Mouse (Mus musculus) cerebellum, adult 8-10 months (tissue): ENCODE data around the gene Rps29.
"Not testable (repeated sequence)": the region's sequence is repeated elsewhere in the genome, so short reads cannot be mapped to it uniquely, and the experiment has no call there.

Experiments
- DNase-seq: peaks from one replicate; pipeline ENCODE4 v3.0.0; 2022

Rps29 gene

GRCm38 (mm10) chr12:69177526-69177925 is 18.5 kb upstream of the Rps29 start:
- no peak for DNase-seq

- no peak for DNase-seq
Measured at GRCm38 (mm10) chr12:69175975-69176374, 17.0 kb upstream of the Rps29 start.

- DNase-seq, result no peak
Measured at GRCm38 (mm10) chr12:69171307-69171706, 12.3 kb upstream of the Rps29 start.

DNA sequence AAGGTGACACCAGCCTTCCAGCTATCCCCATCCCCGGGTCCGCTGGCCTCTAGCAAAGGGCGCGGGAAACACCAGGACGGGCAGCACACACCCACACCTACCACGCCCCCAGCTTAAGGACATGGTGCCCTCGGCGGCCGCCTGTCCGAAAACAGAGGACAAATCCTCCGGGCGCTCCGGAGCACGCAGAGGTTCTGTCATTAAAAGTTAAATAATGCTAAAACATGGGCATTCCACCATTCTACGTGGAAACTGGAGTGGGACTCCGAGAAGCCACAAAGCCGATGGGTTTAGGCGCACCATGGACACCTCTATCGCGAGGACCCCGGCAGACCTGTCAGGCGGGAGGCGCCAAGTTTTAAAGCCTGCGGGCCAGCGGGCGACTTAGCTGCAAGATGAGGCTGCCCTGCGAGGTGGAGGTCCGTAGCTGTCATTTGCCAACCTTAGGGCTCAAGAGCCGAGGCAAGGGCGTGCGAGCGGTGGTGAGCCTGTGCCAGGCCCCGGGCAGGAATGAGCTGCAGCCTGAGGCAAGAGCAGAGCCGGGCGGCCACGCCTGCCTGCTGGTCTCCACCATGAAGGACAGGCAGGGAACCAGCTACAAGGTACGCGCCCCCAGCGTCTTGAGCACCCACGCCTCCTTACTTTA is 9.6 kb upstream of the Rps29 start, which contains the start of gene Lrr1:
TSS of gene Lrr1 (plus strand) at position 354 of the 646 bp plus-strand sequence.
- peak; percentile 92 for DNase-seq

GRCm38 (mm10) chr12:69167656-69168460 is 8.9 kb upstream of the Rps29 start:
- no peak for DNase-seq

DNA sequence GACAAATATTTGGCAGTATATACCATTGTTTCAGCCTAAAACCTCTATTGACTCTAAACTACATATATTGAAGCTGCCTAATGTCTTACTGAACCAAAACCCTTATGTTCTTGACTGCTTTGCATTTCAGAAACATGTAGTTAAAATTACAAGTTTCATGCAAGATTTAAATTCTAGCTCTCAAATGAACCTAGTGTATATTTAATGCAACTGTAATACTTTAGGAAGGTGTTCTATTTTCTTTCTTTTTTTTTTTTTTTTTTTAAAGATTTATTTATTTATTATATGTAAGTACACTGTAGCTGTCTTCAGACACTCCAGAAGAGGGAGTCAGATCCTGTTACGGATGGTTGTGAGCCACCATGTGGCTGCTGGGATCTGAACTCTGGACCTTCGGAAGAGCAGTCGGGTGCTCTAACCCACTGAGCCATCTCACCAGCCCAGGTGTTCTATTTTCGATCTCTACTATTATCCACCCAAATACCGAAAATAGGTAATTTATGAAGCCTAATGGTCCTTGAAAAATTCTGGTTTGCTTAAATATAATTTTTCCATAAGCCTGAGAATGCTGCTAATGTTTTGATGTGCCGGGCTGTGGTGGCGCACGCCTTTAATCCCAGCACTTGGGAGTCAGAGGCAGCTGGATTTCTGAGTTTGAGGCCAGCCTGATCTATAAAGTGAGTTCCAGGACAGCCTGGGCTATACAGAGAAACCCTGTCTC is 8.0 kb upstream of the Rps29 start:
- not testable (repeated sequence) for DNase-seq

DNA sequence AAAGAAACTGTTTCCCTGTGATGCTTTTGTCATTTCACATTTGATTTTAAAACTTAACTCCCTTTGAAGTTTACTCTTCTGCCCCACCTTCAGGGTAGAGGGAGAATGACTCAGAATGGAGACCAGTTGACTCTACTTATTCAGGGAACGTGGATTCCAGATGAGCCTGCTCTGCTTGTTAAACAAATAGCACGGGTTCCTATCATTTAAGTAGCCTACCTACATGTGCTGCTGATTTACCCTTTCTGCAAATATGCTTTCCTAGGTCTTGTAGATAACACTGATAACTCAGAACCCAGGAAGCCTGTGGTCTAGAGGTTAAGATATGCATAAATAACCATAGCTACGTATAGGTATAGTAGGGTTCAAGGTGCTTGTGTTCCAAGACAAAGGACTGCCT is 5.9 kb upstream of the Rps29 start:
- DNase-seq, result no peak

GRCm38 (mm10) chr12:69163586-69163985 is 4.6 kb upstream of the Rps29 start:
- DNase-seq, result not testable (repeated sequence)

DNA sequence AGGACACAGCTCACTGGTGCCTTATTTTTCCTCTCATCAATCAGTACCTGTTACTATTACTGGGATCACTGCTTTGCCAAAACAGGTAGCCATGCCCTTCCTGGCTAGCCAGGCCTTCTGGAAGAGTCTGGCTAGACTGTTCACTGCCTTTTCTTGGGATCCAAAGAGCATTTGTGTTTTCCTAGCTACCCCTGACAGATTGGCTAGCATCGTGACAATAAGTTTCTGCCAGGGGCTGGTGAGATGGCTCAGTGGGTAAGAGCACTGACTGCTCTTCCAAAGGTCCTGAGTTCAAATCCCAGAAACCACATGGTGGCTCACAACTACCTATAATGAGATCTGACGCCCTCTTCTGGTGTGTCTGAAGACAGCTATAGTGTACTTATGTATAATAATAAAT is 1.7 kb upstream of the Rps29 start:
- not testable (repeated sequence) for DNase-seq

- peak; percentile 48 for DNase-seq
Measured at GRCm38 (mm10) chr12:69159578-69159940, 573 bp upstream of the Rps29 start.

GRCm38 (mm10) chr12:69158366-69158764 is 621 bp downstream of the Rps29 start:
- no peak for DNase-seq

- DNase-seq, result no peak
Measured at GRCm38 (mm10) chr12:69157107-69157506, 1.9 kb downstream of the Rps29 start.

- no peak for DNase-seq
Measured at GRCm38 (mm10) chr12:69156436-69156835, 2.5 kb downstream of the Rps29 start.

- DNase-seq, result no peak
Measured at GRCm38 (mm10) chr12:69155923-69156322, 3.1 kb downstream of the Rps29 start.

- no peak for DNase-seq
Measured at GRCm38 (mm10) chr12:69150049-69150448, 8.9 kb downstream of the Rps29 start.

DNA sequence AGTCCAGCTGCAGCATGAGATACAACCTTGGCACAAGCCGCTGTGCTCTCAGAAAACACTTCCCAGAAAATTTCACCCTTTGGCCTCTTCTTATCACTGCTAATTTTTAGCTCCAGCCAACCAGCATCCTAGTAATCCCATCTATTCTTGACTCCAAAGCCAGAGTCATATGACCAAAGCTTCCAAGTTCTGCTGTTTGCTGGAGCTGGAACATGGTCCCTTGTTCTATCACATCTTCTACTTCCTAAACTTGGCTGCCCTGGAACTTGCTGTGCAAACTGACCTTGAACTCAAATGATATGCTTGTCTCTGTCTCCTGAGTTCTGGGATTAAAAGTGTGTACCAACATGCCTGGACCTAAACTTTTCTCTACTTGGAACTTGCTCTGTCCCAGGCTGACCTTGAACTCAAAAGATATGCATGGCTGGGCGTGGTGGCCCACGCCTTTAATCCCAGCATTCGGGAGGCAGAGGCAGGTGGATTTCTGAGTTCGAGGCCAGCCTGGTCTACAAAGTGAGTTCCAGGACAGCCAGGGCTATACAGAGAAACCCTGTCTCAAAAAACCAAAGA is 11.7 kb downstream of the Rps29 start:
- DNase-seq, result no peak

DNA sequence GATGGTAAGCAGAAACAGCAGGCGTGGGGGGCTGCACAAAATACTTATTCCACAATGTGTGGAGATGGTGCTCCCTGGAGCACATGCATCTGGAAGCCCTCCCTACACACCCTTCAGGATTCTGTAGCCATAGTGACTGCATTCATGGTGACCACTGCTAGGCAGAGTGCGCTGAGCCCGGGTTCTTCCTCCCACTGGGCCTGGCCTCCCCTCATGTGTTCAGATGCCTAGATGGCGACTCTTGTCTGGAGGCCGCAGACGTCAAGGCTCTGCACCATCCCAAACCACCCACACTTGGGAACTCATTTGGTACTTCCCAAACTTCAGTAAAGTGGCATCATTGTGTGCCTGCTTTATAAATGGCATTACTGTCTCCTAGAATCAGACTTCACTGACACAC is 15.5 kb downstream of the Rps29 start:
- DNase-seq, result no peak

DNA sequence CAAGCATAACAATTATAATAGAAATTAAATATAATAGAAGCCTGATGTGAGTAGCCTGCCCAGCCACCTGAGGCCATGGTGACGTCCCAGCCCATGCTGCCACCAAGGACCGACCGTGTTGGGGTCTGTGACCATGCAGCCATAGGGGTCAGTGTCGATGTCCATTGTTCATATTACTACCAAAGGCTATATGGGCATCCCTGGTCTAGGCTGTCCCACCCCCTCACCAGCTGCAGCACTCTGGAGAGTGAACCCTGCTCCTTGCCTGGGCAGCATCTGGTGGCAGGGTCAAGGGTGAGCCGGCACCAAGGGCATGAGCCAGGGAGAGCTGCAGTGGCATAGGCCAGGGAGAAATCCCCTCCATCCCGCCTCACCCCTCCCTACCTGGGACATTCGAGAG is 19.1 kb downstream of the Rps29 start:
- no peak for DNase-seq

GRCm38 (mm10) chr12:69139201-69139600 is 19.8 kb downstream of the Rps29 start:
- no peak for DNase-seq

- peak; percentile 16 for DNase-seq
Measured at GRCm38 (mm10) chr12:69131981-69132380, 27.0 kb downstream of the Rps29 start.

- no peak for DNase-seq
Measured at GRCm38 (mm10) chr12:69131267-69131666, 27.7 kb downstream of the Rps29 start.

DNA sequence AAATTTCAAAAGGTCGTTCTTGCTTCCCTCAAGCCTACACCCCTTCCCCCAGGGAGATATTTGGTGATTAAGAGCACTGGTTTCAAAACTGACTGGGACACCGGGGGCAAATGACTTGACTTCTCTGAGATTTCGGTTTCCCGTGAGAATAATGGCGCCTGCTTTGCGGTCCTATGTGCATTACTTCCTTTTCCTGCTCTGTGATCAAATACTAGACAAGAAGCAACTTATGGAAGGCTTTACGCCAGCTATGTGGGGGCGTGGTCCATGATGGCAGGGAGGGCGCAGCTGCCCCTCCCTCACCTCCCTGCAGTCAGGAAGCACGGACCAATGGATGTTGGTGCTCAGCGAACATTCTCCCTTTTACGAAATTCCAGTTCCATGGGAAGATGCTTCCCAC is 28.5 kb downstream of the Rps29 start:
- no peak for DNase-seq

GRCm38 (mm10) chr12:69129634-69130310 is 29.2 kb downstream of the Rps29 start:
- DNase-seq, result no peak
